Mouse (Mus musculus): Measurements from ENCODE around the gene Pacsin2.

- TF ChIP-seq CTCF (IDR thresholded peaks at IDR 0.05; ENCODE audit: borderline replicate concordance, insufficient read depth, low read depth, low read length) (no peak), POLR2A (IDR thresholded peaks at IDR 0.05; ENCODE audit: borderline replicate concordance, insufficient read depth, low read length) (no peak)
Observed at GRCm38 (mm10) chr15:83494572-83494920, 30.1 kb upstream of the Pacsin2 start.

Data from cerebellum, adult 2 months (tissue).